Mouse (Mus musculus) lung, adult 2 months (tissue): Measurements from ENCODE around the gene Xrcc5.

Experiments
- CTCF ChIP-seq: fragments of 200-500 bp; IDR thresholded peaks from 2 replicates; pipeline ENCODE4 v1.5.1; 2011; ENCODE audit warnings: mild to moderate bottlenecking, low read length, control low read depth; ENCODE audit not compliant: insufficient read depth
- POLR2A ChIP-seq: fragments of 200-500 bp; IDR thresholded peaks from 2 replicates; pipeline ENCODE4 v1.6.1; 2011; ENCODE audit warnings: low read depth, mild to moderate bottlenecking, control low read depth, low read length, borderline replicate concordance; ENCODE audit errors: extremely low read depth

DNA sequence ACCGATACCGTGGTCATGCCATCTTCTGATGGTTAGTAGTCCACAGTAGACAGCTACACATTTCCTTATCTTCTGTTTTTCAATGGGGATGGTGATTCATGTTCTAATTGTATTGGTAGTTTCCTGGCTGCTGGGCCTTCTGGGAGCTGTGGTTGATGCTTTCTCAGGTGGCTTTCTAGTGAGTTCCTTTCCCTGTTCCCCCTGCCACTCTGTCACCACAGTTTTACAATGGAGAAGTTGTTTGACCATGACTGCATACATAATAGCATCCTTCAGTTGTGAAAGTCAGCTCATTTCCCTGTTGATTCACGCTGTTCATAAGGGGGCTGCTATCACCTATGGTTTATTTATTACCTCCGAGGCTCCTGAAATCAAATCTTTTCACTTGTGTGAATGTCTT lies 53.6 kb downstream of the Xrcc5 start:
- TF ChIP-seq POLR2A (no peak), CTCF (no peak)
